Mouse (Mus musculus) Muller cell, postnatal 12 days (primary cell): Measurements from ENCODE around the gene Cym.

Source experiments
- DNase-seq: peaks from one replicate; pipeline ENCODE4 v3.0.0-alpha.2; 2015; ENCODE audit errors: inconsistent ontology term

Cym gene

DNA sequence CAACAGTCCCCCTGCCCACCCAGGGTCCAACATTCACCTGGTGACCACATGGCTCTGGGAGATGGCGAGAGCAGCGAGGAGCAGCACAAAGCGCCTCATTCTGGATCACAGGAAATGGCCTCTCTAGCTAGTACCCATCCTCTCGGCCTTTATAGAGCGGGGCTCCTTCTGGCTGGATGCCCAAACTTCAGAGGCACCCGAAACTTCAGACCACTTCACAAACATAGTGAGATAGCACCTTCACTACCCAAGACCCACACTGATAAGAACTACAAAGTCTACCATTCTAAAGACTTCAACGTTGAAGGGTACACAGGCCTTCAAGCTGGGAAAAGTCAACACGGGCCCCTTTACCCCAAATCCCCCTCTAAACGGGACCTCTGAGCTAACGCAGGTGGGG lies at the start of gene Cym:
Gene Cym (minus strand): TSS at position 125 of the 400 bp plus-strand sequence.
- DNase-seq, result no peak

DNA sequence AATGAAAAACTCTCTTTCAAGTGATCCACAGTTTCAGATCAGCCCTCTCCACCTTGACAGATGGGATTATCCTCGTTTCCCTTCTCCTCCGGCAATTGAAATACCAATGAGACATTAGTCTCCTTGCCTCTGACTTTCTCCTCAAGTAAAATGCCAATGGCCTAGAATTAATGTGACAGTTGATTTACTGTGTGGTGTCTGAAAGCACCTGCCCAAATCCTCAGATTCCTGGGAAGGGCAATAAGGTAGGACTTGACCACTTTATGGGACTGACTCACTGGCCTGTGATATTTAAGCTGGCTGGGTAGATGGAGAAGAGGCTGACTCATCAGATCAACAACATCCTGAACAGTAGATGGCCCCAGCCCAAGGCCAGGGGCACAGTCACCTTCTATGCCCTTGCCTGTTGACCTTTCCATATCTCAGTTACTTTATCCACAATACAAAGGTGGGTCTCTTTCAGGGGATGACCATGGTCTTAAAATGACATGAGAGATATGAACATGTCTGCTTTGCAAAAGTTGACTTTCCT lies 45.3 kb upstream of the Cym start:
- DNase-seq, result no peak

DNA sequence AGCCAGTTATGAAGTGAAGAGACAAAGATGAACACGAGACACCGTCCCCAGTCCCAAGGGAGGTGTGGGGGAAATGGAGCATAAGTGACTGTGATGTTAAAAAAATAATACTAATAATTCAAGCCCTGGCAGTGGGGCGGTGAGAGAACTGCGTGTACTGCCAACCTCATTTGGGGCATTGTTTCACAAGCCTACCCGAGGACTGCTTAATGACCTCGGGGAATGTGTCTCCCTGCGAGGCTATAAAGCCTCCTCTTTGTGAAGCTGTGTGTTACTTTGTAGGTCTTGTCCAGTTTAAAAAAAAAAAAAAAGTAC lies 40.3 kb upstream of the Cym start:
- peak; percentile 54 for DNase-seq

DNA sequence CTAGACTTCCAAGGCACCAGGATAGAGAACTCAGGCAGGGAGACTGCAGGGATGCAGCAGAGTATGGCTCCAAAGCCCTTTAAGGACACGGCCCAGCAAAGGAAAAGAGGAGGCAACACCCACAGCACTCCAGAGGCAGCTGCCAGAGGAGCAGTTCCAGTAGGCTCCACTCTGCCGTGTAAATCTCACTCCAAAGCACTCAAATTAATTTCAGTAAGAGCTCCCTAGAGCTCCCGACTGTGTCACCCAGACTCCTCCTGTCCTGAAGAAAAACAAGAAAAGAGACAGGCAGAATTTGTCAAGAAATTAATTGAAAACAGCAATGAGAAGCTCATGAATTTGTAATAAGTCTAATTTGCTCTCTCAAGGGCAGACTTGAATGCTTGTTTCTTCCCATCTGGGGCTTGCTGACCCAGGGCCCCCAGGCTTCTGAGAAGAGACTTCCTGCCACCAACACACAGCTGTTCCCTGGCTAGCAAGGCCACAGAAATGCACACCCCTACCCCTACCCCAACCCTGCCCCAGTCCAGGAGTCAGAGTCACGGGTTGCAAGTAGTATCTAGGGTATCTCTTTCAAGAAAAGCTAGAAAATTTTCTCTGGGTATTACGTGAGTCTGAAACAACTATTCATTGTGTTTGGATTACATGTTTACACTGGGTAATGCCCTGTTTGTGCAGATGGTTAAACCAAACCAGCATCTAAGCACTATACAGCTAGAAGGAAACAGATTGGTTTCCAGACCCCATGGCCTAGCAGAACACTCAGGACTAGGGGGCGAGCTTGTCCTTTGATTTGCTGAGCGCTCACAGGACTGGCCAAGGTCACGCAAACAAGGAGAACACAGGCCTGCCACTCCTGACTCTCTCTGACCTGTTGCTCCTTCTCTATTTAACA lies 39.7 kb upstream of the Cym start:
- DNase-seq, result no peak

DNA sequence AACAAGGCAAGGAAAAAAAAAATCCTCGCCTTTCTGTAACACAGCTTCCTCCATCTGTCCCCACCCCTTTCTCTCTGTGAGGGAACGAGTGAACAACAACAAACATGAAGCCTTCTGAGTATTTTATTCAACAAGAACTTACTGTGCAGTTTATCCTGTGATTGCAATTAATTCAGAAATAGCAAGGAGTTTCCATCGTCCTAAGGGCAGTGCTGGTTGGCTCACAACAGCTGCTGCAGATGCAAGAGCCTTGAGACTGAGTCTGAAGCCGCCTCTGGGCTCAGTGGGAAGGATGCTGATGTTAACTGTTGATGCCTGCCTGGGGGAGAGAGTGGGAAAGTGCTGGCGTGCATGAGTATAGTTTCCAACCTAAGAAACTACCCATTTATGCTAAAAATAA lies 36.4 kb upstream of the Cym start:
- DNase-seq, result no peak

DNA sequence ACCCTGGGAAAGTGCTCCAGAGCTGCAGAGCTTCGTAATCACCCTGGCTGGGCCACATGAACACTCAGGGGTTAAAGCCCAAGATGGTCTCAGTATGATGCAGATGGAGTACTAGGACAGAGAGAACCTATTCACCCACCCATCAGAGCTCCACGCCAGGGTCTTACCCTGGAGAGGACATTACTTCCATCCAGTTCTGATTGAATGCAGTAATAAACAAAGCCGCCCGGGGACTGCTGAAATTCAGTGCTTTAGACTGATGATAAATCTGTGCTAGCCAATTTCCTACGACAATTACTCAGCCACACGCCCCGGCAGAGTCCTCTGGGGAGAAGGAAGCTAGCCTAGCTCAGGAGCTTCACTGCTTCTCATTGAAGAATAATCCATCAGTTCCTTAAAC lies 35.2 kb upstream of the Cym start:
- no peak for DNase-seq

DNA sequence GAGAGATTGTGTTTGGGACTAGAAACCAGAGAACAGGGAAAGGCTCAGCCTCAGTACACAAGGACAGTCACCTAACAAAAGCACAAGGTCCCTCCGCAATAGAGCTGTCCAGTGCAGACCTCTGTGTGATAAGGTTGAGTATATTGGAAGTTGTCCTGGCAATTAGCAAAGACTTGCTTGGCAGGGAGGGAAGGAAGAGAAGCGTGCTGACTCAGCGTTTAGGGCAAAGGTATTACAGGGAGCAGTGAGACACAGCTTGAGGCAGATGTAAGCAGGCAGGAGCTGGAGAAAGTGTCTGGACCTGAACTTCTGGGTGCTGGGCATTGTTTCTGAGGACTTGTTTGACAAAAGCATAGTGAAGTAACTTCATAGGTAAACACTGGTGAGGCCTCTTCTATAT lies 34.5 kb upstream of the Cym start:
- no peak for DNase-seq

DNA sequence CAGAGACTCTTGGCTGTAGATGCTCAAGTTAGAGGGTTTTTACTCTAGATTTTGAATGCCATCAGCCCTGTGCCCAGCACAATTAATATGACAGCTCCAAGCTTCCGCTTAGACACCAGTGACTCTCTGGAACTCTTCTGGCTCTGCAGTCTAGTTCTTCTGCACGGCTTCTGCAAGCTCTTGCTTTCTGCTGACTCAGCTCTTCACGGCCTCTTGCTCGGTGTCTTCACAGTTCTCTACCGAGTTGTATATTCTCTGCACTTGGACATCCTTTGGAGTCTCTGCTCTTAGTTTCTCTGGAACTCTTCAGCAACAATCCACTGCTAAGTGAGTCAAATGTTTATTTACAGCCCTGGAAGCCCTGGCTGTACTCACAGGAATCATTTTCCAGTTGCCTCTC lies 32.4 kb upstream of the Cym start:
- DNase-seq, result no peak

DNA sequence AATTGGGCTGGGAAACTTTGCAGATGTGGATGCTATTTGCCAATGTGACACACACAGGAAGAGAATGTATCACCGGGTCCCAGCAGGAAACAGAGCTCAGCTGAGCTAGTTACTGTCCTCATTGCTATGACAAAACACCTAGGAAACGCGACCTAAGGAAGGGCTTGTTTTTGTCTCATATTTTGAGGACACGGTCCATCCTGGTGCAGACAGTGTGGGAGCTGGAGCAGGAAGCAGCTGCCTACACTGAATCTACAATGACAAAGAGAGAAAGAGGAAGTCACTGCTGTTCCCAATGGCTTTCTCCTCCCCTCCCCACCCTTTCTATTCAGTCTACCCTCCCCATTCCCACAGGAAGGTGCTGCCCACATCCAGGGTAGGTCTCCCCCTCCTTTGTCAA lies 30.5 kb upstream of the Cym start:
- no peak for DNase-seq

DNA sequence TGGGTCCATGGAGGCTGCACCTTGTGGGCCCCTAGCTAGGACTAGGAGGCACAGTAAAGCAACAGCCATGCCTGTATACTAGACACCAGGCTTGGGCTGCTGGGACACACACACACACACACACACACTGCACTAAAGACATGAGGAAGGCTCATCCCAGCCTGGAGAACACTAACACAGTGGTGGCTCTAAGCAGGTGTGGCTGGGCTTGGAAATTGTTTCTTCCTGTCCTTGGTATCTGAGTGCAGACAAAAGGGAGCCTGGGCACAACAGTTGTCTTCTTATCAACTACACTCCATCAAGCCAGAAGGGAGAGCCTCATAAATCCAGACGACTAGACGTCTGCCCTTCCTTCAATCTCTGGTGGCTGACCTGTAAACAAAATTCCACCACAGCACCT lies 28.8 kb upstream of the Cym start:
- DNase-seq, result no peak

DNA sequence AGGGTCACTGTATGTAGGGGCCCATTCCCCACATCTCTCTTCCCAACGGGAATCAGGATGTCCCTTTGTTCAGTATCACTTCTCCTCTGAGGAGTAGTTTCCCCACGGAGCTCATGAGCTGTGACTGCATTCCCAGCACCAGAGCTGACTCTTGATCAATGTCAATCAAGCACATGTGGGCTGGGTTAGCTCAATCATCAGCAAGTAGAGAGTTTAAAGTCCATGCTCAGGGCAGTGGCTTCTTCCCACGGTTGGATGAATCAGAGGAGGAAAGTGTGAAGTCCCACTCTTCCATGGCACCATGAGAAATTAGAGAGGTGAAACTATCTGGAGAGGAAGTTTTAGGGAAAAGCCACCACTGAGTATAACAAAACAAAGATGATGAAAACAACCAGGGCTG lies 27.5 kb upstream of the Cym start:
- DNase-seq, result no peak

DNA sequence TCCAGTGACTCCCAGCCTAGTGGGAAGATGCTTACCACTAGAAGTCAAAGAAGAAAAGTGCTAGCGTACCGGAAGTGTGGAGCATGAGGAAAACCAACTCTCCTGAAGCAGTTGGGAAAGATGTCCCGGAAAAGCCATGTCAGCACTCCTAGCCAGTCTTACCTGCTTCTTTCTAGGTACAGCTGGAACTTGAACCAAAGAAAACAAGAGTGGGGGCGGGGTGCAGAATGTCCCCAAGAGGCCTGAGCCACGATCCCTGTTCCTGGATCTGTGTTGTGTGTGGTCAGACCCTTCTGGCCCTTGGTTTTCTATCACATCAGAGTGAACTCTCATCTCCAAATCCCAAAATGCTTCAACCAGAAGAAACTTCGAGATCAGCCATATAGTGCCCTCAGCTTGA lies 25.3 kb upstream of the Cym start:
- DNase-seq, result no peak

DNA sequence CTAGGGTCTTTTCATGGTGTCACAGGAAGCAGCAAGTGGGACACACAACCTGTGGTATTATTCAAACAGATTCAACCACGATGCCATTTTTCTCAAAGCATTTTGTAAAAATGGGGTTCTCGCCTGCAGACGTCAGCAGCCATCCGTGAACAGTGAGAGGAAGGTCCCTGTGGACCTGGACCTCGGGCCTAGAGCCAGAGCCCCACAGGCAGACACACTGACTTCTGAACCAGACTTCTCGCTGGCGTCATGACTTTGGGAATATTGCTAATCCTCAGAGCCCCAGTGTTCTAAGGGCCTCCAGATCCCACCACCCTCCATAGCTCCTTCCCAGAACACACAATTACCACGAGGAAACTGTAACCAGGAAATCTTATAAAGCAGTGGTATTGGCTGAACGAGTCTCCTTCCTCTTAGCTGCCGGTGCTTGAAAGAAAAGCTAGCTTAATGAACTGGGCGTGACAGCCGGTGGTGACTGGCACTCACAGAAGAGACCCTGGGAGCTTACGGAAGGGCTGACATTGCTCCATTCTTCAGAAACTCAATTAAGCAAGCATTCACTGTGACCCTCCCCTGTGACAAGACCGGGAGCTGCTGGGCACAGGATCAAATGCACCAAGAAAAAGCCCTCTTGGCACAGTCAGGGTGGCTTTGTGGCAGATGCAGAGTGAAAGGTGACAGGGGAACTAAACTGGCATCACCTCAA lies 20.0 kb upstream of the Cym start:
- DNase-seq, result peak; percentile 29

DNA sequence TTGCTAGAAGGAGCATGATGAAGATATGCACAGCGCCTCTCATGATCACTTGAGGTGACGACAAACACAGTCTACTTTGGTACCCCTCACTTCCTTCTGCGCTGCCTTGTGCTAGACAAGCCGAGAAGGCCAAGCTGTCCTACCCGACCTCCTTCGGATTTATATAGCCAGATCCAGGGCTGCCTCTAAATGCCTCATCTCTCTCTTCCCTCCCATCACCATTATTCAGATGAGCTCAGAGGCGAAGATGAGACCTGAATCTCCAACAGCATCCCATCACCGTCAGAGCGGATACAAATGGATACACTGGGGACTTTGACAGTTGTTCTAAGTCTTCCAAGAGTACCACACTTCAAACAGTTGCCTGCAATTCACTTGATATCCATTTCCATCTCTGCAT lies 18.1 kb upstream of the Cym start, which contains the start of gene Prok1:
Gene Prok1 (minus strand): TSS at position 101 of the 400 bp plus-strand sequence.
- DNase-seq, result no peak

DNA sequence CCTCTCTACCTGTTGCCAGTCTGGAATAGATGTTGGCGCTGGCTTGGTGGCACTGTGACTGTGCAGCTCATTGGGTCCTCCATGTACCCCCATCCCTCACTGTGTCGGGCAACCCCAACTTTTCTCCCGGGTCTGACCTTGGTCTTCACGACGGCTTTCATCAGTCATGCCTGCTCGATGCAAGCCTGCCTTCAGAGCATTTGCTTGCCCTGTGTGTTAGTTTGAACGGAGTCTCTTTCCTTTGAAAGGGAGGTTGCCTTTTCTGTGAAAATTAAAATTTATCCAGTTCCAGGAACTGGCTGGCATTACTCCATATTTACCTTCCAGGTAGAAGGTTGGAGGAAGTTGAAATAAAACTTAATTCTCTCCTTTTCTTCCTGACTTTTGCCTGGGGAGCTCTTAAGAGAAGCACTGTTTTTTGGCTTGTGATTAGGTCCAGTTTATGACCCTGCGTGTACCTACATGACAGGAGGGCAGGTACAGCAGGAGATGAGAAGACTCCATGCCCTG lies 17.0 kb upstream of the Cym start:
- no peak for DNase-seq

DNA sequence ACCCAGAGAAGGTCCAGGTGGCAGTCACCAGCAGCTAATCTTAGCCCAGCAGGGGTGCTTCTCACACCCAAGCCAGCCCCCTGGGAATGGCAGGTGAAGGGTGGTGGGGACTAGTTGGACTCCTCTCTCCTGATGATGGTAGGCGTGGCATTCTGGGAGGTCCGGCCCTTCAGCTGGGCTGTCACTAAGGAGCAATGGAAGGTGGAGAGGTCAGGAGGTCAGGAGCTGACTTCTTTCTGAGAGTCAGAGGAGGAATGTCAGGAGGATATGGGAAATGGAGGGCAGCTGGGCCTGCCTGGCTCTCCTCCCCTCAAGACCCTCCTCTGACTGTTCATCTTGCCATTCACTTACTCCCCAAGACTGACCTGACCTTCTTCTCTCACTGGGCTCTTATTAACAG lies 16.5 kb upstream of the Cym start:
- no peak for DNase-seq

DNA sequence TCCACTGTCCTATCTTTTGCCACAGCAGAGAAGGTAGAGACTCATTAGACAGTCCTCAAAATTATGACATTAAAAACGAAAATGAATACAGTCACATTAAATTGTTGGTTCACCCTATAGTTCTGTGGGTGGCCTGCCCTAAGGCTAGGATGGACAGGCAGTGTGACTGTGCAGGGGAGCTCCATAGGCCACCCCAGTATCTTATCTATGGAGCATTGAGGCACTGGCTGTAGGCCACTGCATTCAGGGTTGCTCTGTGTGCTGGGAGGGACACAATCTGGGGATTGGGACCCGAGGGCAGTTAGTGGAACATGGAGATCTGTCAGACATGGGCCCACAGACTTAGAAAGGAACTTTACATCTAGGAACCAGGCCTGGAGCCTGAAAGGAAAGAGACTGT lies 12.4 kb upstream of the Cym start:
- DNase-seq, result no peak

DNA sequence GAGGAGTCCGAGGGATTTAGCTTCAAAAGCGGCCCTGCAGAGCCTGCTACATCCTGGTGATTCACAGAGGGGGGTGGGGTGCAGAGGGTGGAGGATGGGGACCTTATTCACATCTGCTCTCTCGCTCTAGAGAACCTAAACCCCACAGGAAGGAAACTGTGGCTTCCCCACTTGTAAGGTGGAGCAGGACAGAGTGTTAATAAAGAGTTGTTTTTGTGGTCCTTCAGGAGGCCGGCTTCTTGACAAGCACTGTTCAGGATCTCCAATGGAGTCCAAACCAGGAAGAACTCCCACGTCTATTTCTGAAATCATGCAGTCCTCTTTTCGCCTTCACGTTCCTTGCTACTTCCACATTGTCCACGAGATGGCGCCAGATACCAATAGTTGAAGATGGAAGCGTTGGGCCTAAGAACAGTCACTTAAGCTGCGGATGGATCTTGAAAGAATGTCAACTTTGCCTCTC lies 11.8 kb upstream of the Cym start:
- DNase-seq, result peak; percentile 70

DNA sequence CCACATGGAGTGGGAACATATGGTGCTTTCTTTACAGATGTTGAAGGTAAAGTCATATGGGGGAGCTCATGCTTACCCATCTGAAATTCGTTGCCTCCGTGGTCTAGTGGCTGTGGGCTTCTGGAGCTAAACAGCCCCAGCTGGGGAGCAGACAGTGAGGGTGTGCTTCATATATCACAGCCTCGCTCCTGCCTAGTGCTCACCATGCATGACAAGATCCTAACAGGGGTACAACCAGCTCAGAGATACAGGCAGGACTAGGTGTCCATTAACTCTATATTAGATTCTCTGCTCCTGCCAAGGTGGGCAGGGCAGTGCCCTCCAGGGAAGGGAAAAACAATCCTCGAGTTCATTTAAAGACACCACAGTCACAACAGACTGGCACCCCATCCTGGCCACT lies 9.7 kb upstream of the Cym start:
- no peak for DNase-seq

DNA sequence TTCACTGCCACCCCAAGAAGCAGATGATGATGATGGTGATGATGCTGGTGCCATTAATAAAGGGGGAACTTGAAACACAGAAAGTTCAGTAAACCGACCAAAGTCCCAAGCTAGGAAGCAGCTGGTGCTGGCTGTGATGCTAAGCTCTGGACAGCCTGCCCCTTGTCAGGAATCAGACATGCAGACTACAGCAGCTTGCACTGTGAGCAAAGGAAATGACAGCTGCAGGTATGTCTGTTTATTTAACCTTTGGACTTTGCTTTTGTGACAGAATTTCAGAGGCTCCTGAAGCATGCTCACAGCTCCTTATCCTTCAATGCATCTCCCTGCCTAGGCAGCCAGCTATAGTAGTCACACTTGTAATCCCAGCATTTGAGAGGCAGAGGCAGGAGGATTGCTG lies 9.0 kb upstream of the Cym start, which contains the start of gene A630076J17Rik:
Gene A630076J17Rik (plus strand): TSS at position 88 of the 400 bp plus-strand sequence.
- no peak for DNase-seq

DNA sequence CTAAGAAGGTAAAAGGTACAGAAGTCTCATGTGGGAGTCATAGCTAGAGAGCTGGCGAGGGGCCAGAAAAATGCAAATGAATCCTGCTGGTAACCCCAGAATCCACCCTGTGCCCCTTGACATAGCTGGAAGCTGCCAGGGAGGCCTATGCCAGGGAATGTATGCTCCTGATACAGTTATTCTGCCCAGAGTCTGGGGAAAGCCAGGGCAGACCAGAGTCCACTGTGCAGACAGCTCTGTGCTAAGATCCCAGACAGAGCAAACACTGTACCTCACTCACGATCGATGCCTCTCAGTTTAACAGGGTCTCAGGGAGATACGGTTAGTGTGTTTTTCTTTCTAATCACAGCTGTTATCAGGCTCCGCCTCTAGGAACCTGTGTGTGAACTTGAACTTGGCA lies 8.3 kb upstream of the Cym start:
- DNase-seq, result no peak

DNA sequence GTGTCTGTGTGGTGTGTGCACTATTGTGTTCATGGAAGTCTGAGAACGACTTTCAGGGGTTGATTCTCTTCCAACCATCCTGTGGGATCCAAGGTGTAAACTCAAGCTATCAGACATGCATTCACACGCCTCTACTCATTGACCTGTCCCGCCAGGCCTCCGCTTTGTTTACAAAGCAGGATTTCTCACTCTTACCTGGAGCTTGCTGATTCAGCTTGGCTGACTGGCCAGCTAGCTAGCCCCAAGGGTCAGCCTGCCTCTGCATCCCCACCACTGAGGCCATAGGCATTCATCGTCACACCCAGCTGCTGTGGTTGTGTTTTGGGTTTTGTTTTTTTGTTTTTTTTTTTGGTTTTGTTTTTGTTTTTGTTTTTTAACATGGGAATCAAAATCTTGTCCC lies 7.7 kb upstream of the Cym start:
- DNase-seq, result no peak

DNA sequence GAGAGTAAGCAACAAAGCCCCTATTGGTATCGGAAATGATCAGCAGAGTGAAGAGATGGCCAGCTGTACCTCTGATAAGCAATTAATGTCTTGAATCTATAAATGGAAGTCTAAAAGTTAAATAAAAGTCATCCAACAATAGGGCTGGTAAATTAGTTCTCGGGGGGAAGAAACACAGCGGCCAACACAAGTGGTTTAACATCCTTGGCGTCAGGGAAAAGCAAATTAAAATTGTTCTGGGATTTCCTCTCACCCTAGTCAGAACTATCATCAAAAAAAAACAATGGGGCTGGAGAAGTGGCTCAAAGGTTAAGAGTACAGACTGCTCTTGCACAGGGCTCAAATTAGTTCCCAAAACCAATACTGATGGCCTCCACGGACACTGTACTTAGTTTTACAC lies 4.3 kb upstream of the Cym start:
- DNase-seq, result no peak
